Mouse (Mus musculus): ENCODE data around the gene Ttc5. TPM values are rescaled to one million over a fixed set of nuclear protein-coding genes. Genes with fewer than 3 reads are reported as not detected.
A peak's percentile ranks its signal among the peaks of the same experiment; 100 is the strongest.

Ttc5 gene
- total and polyA plus RNA-seq, 3 experiments = 24.2 to 28.1 TPM; not detected in 1

DNA sequence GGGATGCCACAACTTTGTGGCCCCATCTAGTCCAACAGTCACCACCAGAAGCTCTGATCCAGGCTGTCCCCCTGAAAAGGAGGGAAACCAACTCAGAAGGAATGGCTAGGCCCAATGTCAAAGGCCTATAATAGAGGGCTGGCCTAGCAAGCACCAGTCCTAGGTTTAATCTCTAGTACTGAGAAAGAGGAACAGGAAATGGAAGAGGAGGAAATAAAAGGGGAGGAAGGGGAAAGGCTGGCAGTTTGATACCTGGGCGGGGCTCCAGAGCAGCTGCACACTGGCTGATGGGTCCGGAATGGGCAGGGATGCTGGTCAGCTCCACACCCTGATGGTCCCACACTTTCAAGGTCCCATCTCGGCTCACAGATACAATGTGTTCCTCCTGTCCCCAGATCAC, 44.6 kb upstream of the Ttc5 start:
- peak overlapping the region; percentile 9 to 24; a peak in 3 of 4 replicates for H3K4me3 ChIP-seq (ENCODE audit: control insufficient read depth in 1 of 2, insufficient read depth in 1 of 2, low read depth in 2 of 2, low read length in 2 of 2)
- peaks cover 0 to 7% of the 10 kb centered on the region in 2 experiments; a peak in 2 of 4 replicates for H3K36me3 ChIP-seq (ENCODE audit: control insufficient read depth in 1 of 2, insufficient read depth in 2 of 2, low read length in 2 of 2)
- DNase-seq (ENCODE audit: low read depth, low spot score) = peak; percentile 70
- peak overlapping the region; percentile 60 for H3K9ac ChIP-seq (ENCODE audit: control insufficient read depth, low read depth, low read length, poor library complexity, severe bottlenecking)
- TF ChIP-seq POLR2AphosphoS2 (IDR thresholded peaks at IDR 0.05; ENCODE audit: low read length) = no peak
- TF ChIP-seq SMC3 (IDR thresholded peaks at IDR 0.05; ENCODE audit: low read depth, low read length) = no peak
- TF ChIP-seq ETS1 (IDR thresholded peaks at IDR 0.05; ENCODE audit: low read depth, low read length) = 0 out of 2 replicates have a peak, but pooled peaks have one; percentile 17
- peak in 1 of 2 experiments; percentile 45; a peak in 1 of 4 replicates for TF ChIP-seq POLR2A (IDR thresholded peaks at IDR 0.05; ENCODE audit: control insufficient read depth in 1 of 2, insufficient read depth in 1 of 2, low read depth in 1 of 2, low read length in 2 of 2, poor library complexity in 1 of 2)
- TF ChIP-seq SIN3A (IDR thresholded peaks at IDR 0.05; ENCODE audit: low read length) = peak; percentile 26; the same call in 1 of the 2 replicates
- TF ChIP-seq TBP (IDR thresholded peaks at IDR 0.05; ENCODE audit: low read depth, low read length) = peak; percentile 41; the same call in 1 of the 2 replicates
- peak; percentile 64 for TF ChIP-seq HCFC1 (IDR thresholded peaks at IDR 0.05; ENCODE audit: low read depth, low read length)
- TF ChIP-seq ELF1 (IDR thresholded peaks at IDR 0.05; ENCODE audit: low read depth, low read length) = peak; percentile 67
- peak; percentile 50; the same call in 1 of the 2 replicates for TF ChIP-seq NELFE (IDR thresholded peaks at IDR 0.05; ENCODE audit: low read depth, low read length)
- TF ChIP-seq EP300 (IDR thresholded peaks at IDR 0.05; ENCODE audit: low read depth in 1 of 2, low read length in 2 of 2) = peak; percentile 9 to 25; a peak in 1 of 4 replicates
- H3K4me1 ChIP-seq (ENCODE audit: control insufficient read depth in 1 of 2, insufficient read depth in 2 of 2, low read length in 2 of 2) = peaks cover 0 to 10% of the 10 kb centered on the region in 2 experiments; a peak in 3 of 4 replicates
- H3K27ac ChIP-seq (ENCODE audit: control insufficient read depth, low read depth, low read length) = peak overlapping the region; percentile 19; the same call in 1 of the 2 replicates
- H3K9me3 ChIP-seq (replicated peaks; ENCODE audit: insufficient read depth, low read length) = no peaks in the 10 kb centered on the region
- H3K27me3 ChIP-seq (ENCODE audit: control insufficient read depth in 1 of 2, insufficient read depth in 2 of 2, low read length in 2 of 2) = no peaks in the 10 kb centered on the region
- H3K79me2 ChIP-seq (ENCODE audit: control insufficient read depth, insufficient read depth, low read length, poor library complexity) = no peaks in the 10 kb centered on the region

- H3K4me1 ChIP-seq (ENCODE audit: control insufficient read depth in 1 of 2, insufficient read depth in 2 of 2, low read length in 2 of 2) = peaks cover 2 to 17% of the 10 kb centered on the region in 2 experiments; a peak in 3 of 4 replicates
- H3K27ac ChIP-seq (ENCODE audit: control insufficient read depth, low read depth, low read length) = no peak overlapping the region
Measured at GRCm38 (mm10) chr14:50826579-50826978, 41.3 kb upstream of the Ttc5 start.

GRCm38 (mm10) chr14:50824219-50824618, 38.9 kb upstream of the Ttc5 start:
- Histone ChIP-seq H3K9me3 (replicated peaks; ENCODE audit: insufficient read depth, low read length) (no peaks in the 10 kb centered on the region), H3K79me2 (ENCODE audit: control insufficient read depth, insufficient read depth, low read length, poor library complexity) (no peaks in the 10 kb centered on the region), H3K27me3 (ENCODE audit: control insufficient read depth in 1 of 2, insufficient read depth in 2 of 2, low read length in 2 of 2) (no peaks in the 10 kb centered on the region), H3K4me1 (ENCODE audit: control insufficient read depth in 1 of 2, insufficient read depth in 2 of 2, low read length in 2 of 2) (peaks cover 2 to 7% of the 10 kb centered on the region in 2 experiments; a peak in 2 of 4 replicates), H3K9ac (ENCODE audit: control insufficient read depth, low read depth, low read length, poor library complexity, severe bottlenecking) (peak overlapping the region; percentile 31; the same call in 1 of the 2 replicates), H3K4me3 (ENCODE audit: control insufficient read depth in 1 of 2, insufficient read depth in 1 of 2, low read depth in 2 of 2, low read length in 2 of 2) (peak overlapping the region; percentile 32 to 45; a peak in 3 of 4 replicates), H3K27ac (ENCODE audit: control insufficient read depth, low read depth, low read length) (peak overlapping the region; percentile 41), H3K36me3 (ENCODE audit: control insufficient read depth in 1 of 2, insufficient read depth in 2 of 2, low read length in 2 of 2) (peaks cover 8 to 10% of the 10 kb centered on the region in 2 experiments; a peak in 3 of 4 replicates)
- DNase-seq (ENCODE audit: low read depth, low spot score) = peak; percentile 57
- TF ChIP-seq GATA1 (IDR thresholded peaks at IDR 0.05; ENCODE audit: low read depth, low read length) = peak; percentile 77
- no peak for TF ChIP-seq USF1 (IDR thresholded peaks at IDR 0.05; ENCODE audit: low read depth, low read length)
- TF ChIP-seq ZKSCAN1 (IDR thresholded peaks at IDR 0.05; ENCODE audit: low read depth, low read length) = no peak
- TF ChIP-seq CTCF (IDR thresholded peaks at IDR 0.05 in 2 of 3, conservative IDR thresholded peaks at IDR 0.05 in 1 of 3; ENCODE audit: control insufficient read depth in 1 of 3, insufficient read depth in 1 of 3, low read depth in 2 of 3, low read length in 3 of 3, poor library complexity in 1 of 3, severe bottlenecking in 1 of 3) = no peak

More at GRCm38 (mm10) chr14:50826579-50826978, 41.3 kb upstream of the Ttc5 start:
- H3K9ac ChIP-seq (ENCODE audit: control insufficient read depth, low read depth, low read length, poor library complexity, severe bottlenecking) = no peak overlapping the region
- no peak for TF ChIP-seq POLR2A (IDR thresholded peaks at IDR 0.05; ENCODE audit: control insufficient read depth in 1 of 2, insufficient read depth in 1 of 2, low read depth in 1 of 2, low read length in 2 of 2, poor library complexity in 1 of 2)
- TF ChIP-seq MAX (IDR thresholded peaks at IDR 0.05; ENCODE audit: low read length) = no peak
- TF ChIP-seq POLR2AphosphoS2 (IDR thresholded peaks at IDR 0.05; ENCODE audit: low read length) = no peak
- TF ChIP-seq CTCF (IDR thresholded peaks at IDR 0.05 in 2 of 3, conservative IDR thresholded peaks at IDR 0.05 in 1 of 3; ENCODE audit: control insufficient read depth in 1 of 3, insufficient read depth in 1 of 3, low read depth in 2 of 3, low read length in 3 of 3, poor library complexity in 1 of 3, severe bottlenecking in 1 of 3) = no peak
- no peak for TF ChIP-seq GABPA (IDR thresholded peaks at IDR 0.05; ENCODE audit: low read depth, low read length)
- no peak for TF ChIP-seq MAFK (IDR thresholded peaks at IDR 0.05; ENCODE audit: borderline replicate concordance, low read depth, low read length)
- no peak for TF ChIP-seq ZNF384 (IDR thresholded peaks at IDR 0.05; ENCODE audit: low read depth, low read length)
- TF ChIP-seq CHD2 (IDR thresholded peaks at IDR 0.05; ENCODE audit: low read length) = no peak
- TF ChIP-seq TCF12 (IDR thresholded peaks at IDR 0.05; ENCODE audit: low read depth, low read length) = no peak
- TF ChIP-seq CHD1 (IDR thresholded peaks at IDR 0.05; ENCODE audit: low read depth, low read length) = no peak
- H3K36me3 ChIP-seq (ENCODE audit: control insufficient read depth in 1 of 2, insufficient read depth in 2 of 2, low read length in 2 of 2) = peaks cover 0 to 17% of the 10 kb centered on the region in 2 experiments; a peak in 3 of 4 replicates
- no peak overlapping the region for H3K4me3 ChIP-seq (ENCODE audit: control insufficient read depth in 1 of 2, insufficient read depth in 1 of 2, low read depth in 2 of 2, low read length in 2 of 2)
- no peaks in the 10 kb centered on the region for H3K27me3 ChIP-seq (ENCODE audit: control insufficient read depth in 1 of 2, insufficient read depth in 2 of 2, low read length in 2 of 2)
- DNase-seq (ENCODE audit: low read depth, low spot score) = no peak
- H3K79me2 ChIP-seq (ENCODE audit: control insufficient read depth, insufficient read depth, low read length, poor library complexity) = no peaks in the 10 kb centered on the region
- H3K9me3 ChIP-seq (replicated peaks; ENCODE audit: insufficient read depth, low read length) = no peaks in the 10 kb centered on the region

All from MEL (cell line).